Mouse (Mus musculus) neural tube, embryonic 14.5 days (tissue): Measurements from ENCODE around the gene Foxi1. TPM values are rescaled to one million over a fixed set of nuclear protein-coding genes. Genes with fewer than 3 reads are reported as not detected.
"Not testable (repeated sequence)": the region's sequence is repeated elsewhere in the genome, so short reads cannot be mapped to it uniquely, and the experiment has no call there.

Experiments used
- ATAC-seq: fragments of 200-750 bp; cut with Nextera tagmentation; 2 replicates; pipeline ENCODE4 v1.8.0; 2017; ENCODE audit warnings: low read depth, mild to moderate bottlenecking, moderate TSS enrichment, moderate library complexity
- H3K27ac ChIP-seq: fragments of 300-500 bp; sonication (generic); 2 replicates; pipeline ENCODE4 v1.5.1; 2014; ENCODE audit warnings: low read depth, mild to moderate bottlenecking, control low read depth, low read length, moderate library complexity, mixed read lengths
- H3K27me3 ChIP-seq: fragments of 300-500 bp; sonication (generic); 2 replicates; pipeline ENCODE4 v1.6.1; 2014; ENCODE audit warnings: low read length; ENCODE audit not compliant: control insufficient read depth, insufficient read depth
- H3K36me3 ChIP-seq: fragments of 300-500 bp; sonication (generic); 2 replicates; pipeline ENCODE4 v1.6.1; 2014; ENCODE audit warnings: low read length, mixed read lengths; ENCODE audit not compliant: control insufficient read depth, insufficient read depth
- H3K4me1 ChIP-seq: fragments of 300-500 bp; sonication (generic); 2 replicates; pipeline ENCODE4 v1.6.1; 2014; ENCODE audit warnings: low read length; ENCODE audit not compliant: control insufficient read depth, insufficient read depth
- H3K4me2 ChIP-seq: fragments of 300-500 bp; sonication (generic); 2 replicates; pipeline ENCODE4 v1.6.1; 2014; ENCODE audit warnings: mild to moderate bottlenecking, low read depth, low read length, control low read depth
- H3K4me3 ChIP-seq: fragments of 300-500 bp; sonication (generic); 2 replicates; pipeline ENCODE4 v1.5.1; 2014; ENCODE audit warnings: low read depth, low read length, control low read depth, mixed read lengths
- H3K9ac ChIP-seq: fragments of 300-500 bp; sonication (generic); replicated peaks from 2 replicates; pipeline ENCODE4 v1.6.1; 2014; ENCODE audit warnings: low read depth, mild to moderate bottlenecking, control low read depth, low read length, mixed read lengths
- H3K9me3 ChIP-seq: fragments of 300-500 bp; sonication (generic); 2 replicates; pipeline ENCODE4 v1.6.1; 2016; ENCODE audit warnings: low read length; ENCODE audit not compliant: control insufficient read depth
- WGBS: fragments of 180-500 bp; shearing (Covaris S2); extraction: QIAGEN DNeasy Blood & Tissue Kit; methylation state at CpG from one replicate; pipeline ENCODE4 v1.1.7; 2014; 5-methylcytosine and 5-hydroxymethylcytosine counted together
- polyA plus RNA-seq: library from polyadenylated mRNA; unstranded; fragments of >200 nt; fragmentation: Nextera tagmentation; extraction: Ambion mirVana; gene quantifications from 2 replicates; pipeline ENCODE4 v1.2.1, GENCODE M21; 2014

The Foxi1 gene
- not detected in 2 replicates for polyA plus RNA-seq

DNA sequence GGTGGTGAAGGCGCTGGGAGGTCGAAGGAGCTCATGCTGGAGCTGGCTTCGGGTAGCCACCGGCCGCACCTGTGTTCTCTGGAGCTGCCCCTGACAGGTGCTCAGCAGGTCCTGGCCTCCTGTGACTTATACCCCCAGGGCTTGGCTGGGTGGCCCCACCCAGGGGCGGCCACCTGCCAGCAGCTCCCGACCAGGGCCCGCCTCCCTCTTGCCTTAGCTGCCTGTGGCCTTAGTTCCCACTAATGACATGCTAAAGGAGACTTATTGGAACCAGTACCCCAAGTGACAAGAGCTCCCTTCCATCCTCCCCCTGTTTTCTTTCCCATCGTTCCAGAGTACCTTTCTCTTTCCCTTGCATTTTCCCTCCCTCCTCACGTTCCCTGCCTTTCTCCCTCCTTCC, at the start of gene Foxi1:
TSS of gene Foxi1 (minus strand) at position 101 of the 400 bp plus-strand sequence.
- Histone ChIP-seq H3K4me1 (no peaks in the 10 kb centered on the region), H3K4me2 (no peak within 1 kb of the TSS), H3K27ac (no peak within 1 kb of the TSS), H3K4me3 (no peak within 1 kb of the TSS), H3K9ac (no peak within 1 kb of the TSS), H3K27me3 (no peaks in the 10 kb centered on the region), H3K36me3 (no peaks in the 10 kb centered on the region), H3K9me3 (no peaks in the 10 kb centered on the region)
- ATAC-seq, result no peak
- WGBS, result 86% methylated on average over 10 of the region's 10 CpGs

DNA sequence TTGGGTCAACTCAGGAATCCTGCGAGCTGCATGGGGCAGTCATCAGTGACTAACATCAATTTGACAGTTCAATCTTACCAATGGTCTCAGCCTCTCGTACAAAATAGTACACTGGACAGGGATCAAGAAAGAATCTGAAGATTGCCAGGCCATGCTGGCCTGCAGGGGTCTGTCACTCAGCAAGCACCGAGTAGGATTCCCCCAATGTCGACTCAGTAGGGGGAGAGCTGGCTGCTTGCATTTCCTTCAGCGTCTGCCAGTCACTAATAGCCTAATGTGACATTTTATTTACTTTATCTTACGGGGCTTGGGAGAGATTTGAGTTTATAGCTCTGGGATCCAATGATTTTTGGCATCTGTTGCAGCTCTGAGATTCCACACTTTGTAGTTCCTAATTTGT, 35.1 kb upstream of the Foxi1 start:
- H3K27ac ChIP-seq, result no peak overlapping the region
- H3K9me3 ChIP-seq, result no peaks in the 10 kb centered on the region
- H3K4me3 ChIP-seq, result no peak overlapping the region
- no peaks in the 10 kb centered on the region for H3K27me3 ChIP-seq
- H3K4me1 ChIP-seq, result no peaks in the 10 kb centered on the region
- H3K36me3 ChIP-seq, result no peaks in the 10 kb centered on the region
- ATAC-seq, result no peak
- no peak overlapping the region for H3K4me2 ChIP-seq
- WGBS, result 74% methylated on average over 6 of the region's 6 CpGs
- H3K9ac ChIP-seq, result no peak overlapping the region

DNA sequence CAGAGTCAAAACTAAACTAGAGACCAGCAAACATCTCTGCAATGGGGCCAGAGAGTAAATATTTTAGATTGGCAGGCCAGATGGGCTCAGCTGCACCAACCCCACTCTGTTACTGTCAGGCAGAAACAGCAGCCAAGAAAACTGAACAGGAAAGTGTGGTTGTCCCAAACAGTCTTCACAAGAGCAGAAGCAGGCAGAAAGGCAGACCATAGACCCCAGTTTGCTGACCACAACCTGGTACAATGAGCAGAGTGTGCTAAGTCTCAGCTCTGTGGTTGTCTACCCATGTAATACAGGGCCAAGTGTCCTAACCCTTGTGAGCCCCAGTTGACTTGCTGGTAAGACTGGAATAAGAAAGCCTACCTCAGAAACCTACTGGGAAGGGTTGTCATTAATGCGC, 32.4 kb upstream of the Foxi1 start:
- no peaks in the 10 kb centered on the region for H3K4me1 ChIP-seq
- WGBS, result 97% methylated on average over 1 of the region's 1 CpGs
- ATAC-seq, result no peak
- H3K9me3 ChIP-seq, result no peaks in the 10 kb centered on the region
- H3K4me2 ChIP-seq, result no peak overlapping the region
- no peaks in the 10 kb centered on the region for H3K36me3 ChIP-seq
- H3K27ac ChIP-seq, result no peak overlapping the region
- no peaks in the 10 kb centered on the region for H3K27me3 ChIP-seq
- no peak overlapping the region for H3K4me3 ChIP-seq
- H3K9ac ChIP-seq, result no peak overlapping the region

DNA sequence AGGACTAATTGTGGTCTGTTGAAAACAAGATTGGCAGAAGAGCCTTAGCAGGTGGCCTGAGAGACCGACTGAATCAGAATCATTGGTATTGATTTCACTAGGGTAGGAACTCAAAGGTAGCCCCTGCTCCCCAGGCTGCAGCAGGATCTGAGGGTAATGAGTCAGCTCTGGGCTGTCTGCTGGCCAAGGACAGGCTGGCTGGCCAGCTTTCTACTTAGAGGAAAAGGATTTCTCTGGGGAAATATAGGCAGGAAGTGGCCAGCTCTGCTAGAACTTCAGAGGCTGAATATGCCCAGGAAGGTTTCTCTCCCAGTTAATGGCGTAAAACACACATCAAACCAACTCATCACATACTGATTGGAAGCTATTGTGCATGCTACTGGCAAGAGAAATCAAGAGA, 31.8 kb upstream of the Foxi1 start:
- Histone ChIP-seq H3K9me3 (no peaks in the 10 kb centered on the region), H3K36me3 (no peaks in the 10 kb centered on the region)

DNA sequence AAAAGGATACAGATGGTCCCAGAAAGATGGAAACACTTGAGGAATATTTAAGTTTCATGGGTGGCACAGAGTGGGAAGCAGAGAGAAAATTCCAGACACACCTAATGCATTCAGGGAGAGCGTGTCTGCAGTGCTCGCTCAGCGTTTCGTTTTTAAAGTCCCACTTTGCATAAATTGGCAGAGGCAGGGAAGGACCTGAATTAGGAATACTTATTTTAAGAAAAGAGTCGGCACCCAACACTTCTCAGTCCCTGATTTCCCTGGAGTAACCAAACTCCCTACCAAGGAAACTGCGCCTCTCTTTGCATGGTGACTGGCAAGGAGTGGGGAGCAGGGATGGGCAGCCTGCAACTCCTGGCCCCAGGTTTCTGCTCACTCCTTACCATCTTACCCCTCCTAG, 29.0 kb upstream of the Foxi1 start:
- Histone ChIP-seq H3K27me3 (no peaks in the 10 kb centered on the region), H3K4me3 (no peak overlapping the region), H3K9me3 (no peaks in the 10 kb centered on the region), H3K27ac (no peak overlapping the region), H3K4me1 (no peaks in the 10 kb centered on the region), H3K36me3 (no peaks in the 10 kb centered on the region), H3K9ac (no peak overlapping the region), H3K4me2 (no peak overlapping the region)
- WGBS, result 81% methylated on average over 6 of the region's 6 CpGs
- ATAC-seq, result no peak

More for the DNA sequence above, 31.8 kb upstream of the Foxi1 start:
- 84% methylated on average over 2 of the region's 2 CpGs for WGBS
- no peaks in the 10 kb centered on the region for H3K27me3 ChIP-seq
- H3K9ac ChIP-seq, result no peak overlapping the region
- H3K27ac ChIP-seq, result no peak overlapping the region
- H3K4me2 ChIP-seq, result no peak overlapping the region
- no peak overlapping the region for H3K4me3 ChIP-seq
- H3K4me1 ChIP-seq, result no peaks in the 10 kb centered on the region
- ATAC-seq, result no peak

DNA sequence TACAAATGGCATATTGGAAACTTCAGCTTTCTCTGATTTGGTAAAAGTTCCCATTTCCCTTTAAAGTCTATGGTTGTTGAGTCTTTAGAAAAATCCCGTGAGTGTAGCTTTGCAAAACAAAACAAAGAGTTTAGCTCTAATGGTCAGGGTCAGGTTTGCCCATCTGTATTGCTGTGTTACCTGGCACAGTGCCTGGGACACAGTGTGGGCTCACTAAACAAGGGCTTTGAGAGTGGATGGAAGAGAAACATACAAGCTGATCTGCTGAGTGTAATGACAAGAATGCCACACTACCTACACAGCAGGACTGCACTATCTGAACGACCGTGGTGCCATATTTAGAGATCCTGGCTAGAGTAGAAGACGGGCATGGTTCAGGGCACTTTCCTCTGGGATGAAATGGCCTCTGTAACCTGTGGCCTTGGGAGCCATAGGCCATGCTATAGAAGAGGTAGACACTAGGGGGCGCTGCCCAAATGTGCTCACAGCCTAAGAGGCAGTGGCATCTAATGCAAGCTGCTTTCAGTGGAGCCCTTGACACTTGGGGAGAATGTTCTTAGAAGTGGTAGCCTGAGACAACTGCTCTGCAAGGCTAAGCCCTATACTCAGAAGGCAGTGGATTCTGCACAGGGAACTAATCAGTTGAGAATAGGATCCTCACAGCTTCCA, 28.3 kb upstream of the Foxi1 start:
- Histone ChIP-seq H3K9ac (no peak overlapping the region), H3K4me2 (no peak overlapping the region), H3K4me3 (no peak overlapping the region), H3K27me3 (no peaks in the 10 kb centered on the region), H3K36me3 (no peaks in the 10 kb centered on the region), H3K9me3 (no peaks in the 10 kb centered on the region), H3K27ac (no peak overlapping the region), H3K4me1 (no peaks in the 10 kb centered on the region)
- ATAC-seq, result no peak
- 53% methylated on average over 5 of the region's 5 CpGs for WGBS

DNA sequence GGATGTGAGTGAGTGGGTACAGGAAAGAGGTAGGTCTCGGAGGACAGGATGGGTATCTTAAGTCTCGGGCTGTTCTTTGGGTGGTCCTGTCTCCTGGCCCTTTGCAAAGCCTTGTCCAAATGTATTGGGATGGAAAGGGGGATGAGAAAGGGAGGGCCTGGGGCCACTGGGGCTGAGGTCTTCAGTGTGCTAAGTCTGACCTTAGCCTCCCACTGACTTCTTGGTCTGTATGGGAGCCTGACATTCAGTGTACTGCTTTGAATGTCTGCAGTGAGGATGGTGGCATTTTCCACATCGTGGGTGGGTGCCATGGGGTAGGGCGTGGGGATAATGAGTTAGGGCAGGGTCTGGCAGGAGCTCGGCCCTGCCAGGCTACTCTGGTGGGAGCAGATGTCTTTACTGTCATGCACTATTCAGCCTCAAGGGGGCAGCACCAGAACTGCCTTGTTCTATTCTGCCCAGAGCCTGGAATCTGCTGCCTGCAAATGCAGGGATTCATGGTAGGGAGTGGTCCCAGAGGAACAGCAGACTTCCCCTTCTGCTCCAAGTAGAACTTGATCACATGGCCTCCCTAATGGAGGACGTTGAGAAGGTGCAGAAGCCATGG, 21.0 kb upstream of the Foxi1 start:
- ATAC-seq, result peak; percentile 63; the same call in 1 of the 2 replicates
- H3K27ac ChIP-seq, result no peak overlapping the region
- H3K4me3 ChIP-seq, result no peak overlapping the region
- no peaks in the 10 kb centered on the region for H3K9me3 ChIP-seq
- no peak overlapping the region for H3K9ac ChIP-seq
- WGBS, result 38% methylated on average over 6 of the region's 6 CpGs
- no peaks in the 10 kb centered on the region for H3K36me3 ChIP-seq
- no peaks in the 10 kb centered on the region for H3K27me3 ChIP-seq
- no peaks in the 10 kb centered on the region for H3K4me1 ChIP-seq
- H3K4me2 ChIP-seq, result no peak overlapping the region

DNA sequence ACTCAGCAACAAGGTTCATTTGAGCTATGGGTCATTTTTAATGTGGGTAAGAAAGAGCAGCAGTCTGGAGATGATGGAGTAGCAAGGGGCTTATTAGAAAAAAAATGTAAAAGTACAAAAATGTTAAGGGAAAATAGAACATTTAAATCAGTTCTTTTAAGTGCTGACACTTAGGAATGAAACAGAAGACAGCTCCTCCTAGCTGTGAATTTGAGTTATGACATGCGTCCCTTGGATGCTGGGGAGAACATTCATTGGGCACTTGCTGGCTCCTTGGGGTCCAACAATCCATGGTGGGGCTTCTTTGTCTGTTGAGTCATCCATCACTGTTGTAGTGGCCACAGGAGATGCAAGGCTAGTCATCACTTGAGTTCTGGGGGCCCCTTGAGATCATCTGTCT, 19.3 kb upstream of the Foxi1 start:
- Histone ChIP-seq H3K4me1 (no peaks in the 10 kb centered on the region), H3K27me3 (no peaks in the 10 kb centered on the region), H3K4me3 (no peak overlapping the region), H3K36me3 (no peaks in the 10 kb centered on the region), H3K9ac (no peak overlapping the region), H3K27ac (no peak overlapping the region), H3K9me3 (no peaks in the 10 kb centered on the region), H3K4me2 (no peak overlapping the region)
- WGBS, result 65% methylated on average over 1 of the region's 1 CpGs
- ATAC-seq, result no peak

DNA sequence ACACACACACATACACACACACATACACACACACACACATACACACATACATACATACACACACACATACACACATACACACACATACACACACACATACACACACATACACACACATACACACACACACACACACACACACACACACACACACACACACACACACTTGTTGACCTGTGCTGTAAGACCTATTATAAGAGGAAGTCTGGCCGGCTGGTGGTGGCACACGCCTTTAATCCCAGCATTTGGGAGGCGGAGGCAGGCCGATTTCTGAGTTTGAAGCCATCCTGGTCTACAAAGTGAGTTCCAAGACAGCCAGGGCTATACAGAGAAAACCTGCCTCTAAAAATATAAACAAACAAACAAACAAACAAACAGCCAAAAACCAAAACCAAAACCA, 12.7 kb upstream of the Foxi1 start:
- H3K9ac ChIP-seq, H3K9me3 ChIP-seq, ATAC-seq, H3K4me2 ChIP-seq, H3K4me3 ChIP-seq, H3K27ac ChIP-seq, H3K4me1 ChIP-seq, H3K36me3 ChIP-seq, H3K27me3 ChIP-seq: not testable (repeated sequence)
- 89% methylated on average over 4 of the region's 4 CpGs for WGBS
